Mouse (Mus musculus) lung, embryonic 14.5 days (tissue): ENCODE measurements at regions not wholly inside any gene's neighbourhood (a gene's known extent, or its start where the extent isn't known, plus 50 kb on each side); places are given as distances from the start of the nearest gene placed in this dataset.

Experiments
- ATAC-seq: fragments of 200-750 bp; cut with Nextera tagmentation; 2 replicates; pipeline ENCODE4 v1.8.0; 2017; ENCODE audit warnings: mild to moderate bottlenecking, moderate TSS enrichment, moderate library complexity; ENCODE audit not compliant: insufficient read depth
- DNase-seq: peaks from one replicate; pipeline ENCODE4 v3.0.0-alpha.2; 2015
- H3K27ac ChIP-seq: fragments of 300-500 bp; sonication (generic); 2 replicates; pipeline ENCODE4 v1.5.1; 2014; ENCODE audit warnings: low read depth, mild to moderate bottlenecking, moderate library complexity
- H3K27me3 ChIP-seq: fragments of 300-500 bp; sonication (generic); 2 replicates; pipeline ENCODE4 v1.6.1; 2014; ENCODE audit warnings: low read length, control low read depth; ENCODE audit not compliant: insufficient read depth
- H3K36me3 ChIP-seq: fragments of 300-500 bp; sonication (generic); 2 replicates; pipeline ENCODE4 v1.6.1; 2014; ENCODE audit warnings: control low read depth; ENCODE audit not compliant: insufficient read depth
- H3K4me1 ChIP-seq: fragments of 300-500 bp; sonication (generic); 2 replicates; pipeline ENCODE4 v1.6.1; 2014; ENCODE audit warnings: antibody characterized with exemption, control low read depth; ENCODE audit not compliant: insufficient read depth
- H3K4me2 ChIP-seq: fragments of 300-500 bp; sonication (generic); 2 replicates; pipeline ENCODE4 v1.6.1; 2014; ENCODE audit warnings: mild to moderate bottlenecking
- H3K4me3 ChIP-seq: fragments of 300-500 bp; sonication (generic); 2 replicates; pipeline ENCODE4 v1.5.1; 2014; ENCODE audit warnings: low read depth, low read length
- H3K9ac ChIP-seq: fragments of 300-500 bp; sonication (generic); 2 replicates; pipeline ENCODE4 v1.6.1; 2014
- H3K9me3 ChIP-seq: fragments of 300-500 bp; sonication (generic); 2 replicates; pipeline ENCODE4 v1.6.1; 2016; ENCODE audit warnings: low read depth, low read length, control low read depth
- CTCF ChIP-seq: IDR thresholded peaks from 2 replicates; pipeline ENCODE4 v1.5.1; 2016; ENCODE audit warnings: antibody characterized with exemption, low read depth
- WGBS: fragments of 180-500 bp; shearing (Covaris S2); extraction: QIAGEN DNeasy Blood & Tissue Kit; methylation state at CpG from one replicate; pipeline ENCODE4 v1.1.7; 2014; 5-methylcytosine and 5-hydroxymethylcytosine counted together

DNA sequence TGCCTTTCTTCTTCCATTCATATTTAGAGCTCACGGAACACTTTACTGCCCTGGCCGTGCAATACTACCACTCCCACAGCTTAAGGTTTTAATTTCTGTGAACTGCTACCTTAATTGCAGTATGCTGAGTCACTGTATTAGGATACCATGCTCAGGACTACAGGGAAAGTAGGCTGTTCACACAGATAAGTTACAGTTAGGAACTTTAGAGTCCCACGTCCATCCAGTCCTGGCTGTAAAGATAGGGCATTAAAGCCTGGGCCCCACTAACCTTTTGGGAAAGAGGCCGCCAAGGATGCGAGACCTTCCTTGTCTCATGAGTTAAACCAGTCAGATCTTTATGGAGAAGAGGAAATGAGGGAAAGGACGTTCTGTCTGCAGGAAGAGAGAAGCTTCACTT is 574.6 kb downstream of the Stpg2 start:
- H3K9ac ChIP-seq = no peak overlapping the region
- no peak overlapping the region for H3K27ac ChIP-seq
- ATAC-seq (no peak), DNase-seq (no peak)
- no peak overlapping the region for H3K4me3 ChIP-seq
- no peaks in the 10 kb centered on the region for H3K4me1 ChIP-seq
- TF ChIP-seq CTCF = no peak
- no peaks in the 10 kb centered on the region for H3K27me3 ChIP-seq
- no peaks in the 10 kb centered on the region for H3K36me3 ChIP-seq
- H3K4me2 ChIP-seq = no peak overlapping the region
- H3K9me3 ChIP-seq = no peaks in the 10 kb centered on the region
- 64% methylated on average over 6 of the region's 6 CpGs for WGBS

DNA sequence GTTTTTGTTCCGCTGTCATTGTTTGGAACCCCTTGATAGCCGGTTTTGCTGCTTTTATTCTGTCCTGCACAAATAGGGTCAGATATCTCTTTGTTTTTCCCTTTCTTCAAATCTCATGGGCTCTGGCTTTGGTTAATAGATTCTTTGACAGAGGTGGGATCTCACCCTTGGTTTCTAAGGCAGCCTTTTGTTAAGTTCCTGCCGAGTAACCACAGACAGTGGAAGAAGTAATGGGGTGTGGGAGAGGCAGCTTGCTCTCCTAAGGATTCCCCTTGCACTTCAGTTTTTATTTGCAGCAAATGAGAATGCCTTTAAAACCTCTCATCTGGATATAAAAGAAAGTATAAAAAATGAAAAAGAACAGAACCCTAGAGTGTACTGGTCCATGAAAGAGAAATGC is 577.9 kb downstream of the Stpg2 start:
- Histone ChIP-seq H3K4me3 (no peak overlapping the region), H3K36me3 (no peaks in the 10 kb centered on the region), H3K9me3 (no peaks in the 10 kb centered on the region), H3K4me1 (no peaks in the 10 kb centered on the region), H3K9ac (no peak overlapping the region), H3K4me2 (no peak overlapping the region), H3K27ac (no peak overlapping the region), H3K27me3 (no peaks in the 10 kb centered on the region)
- DNase-seq (no peak), ATAC-seq (no peak)
- WGBS = 69% methylated on average over 3 of the region's 3 CpGs
- TF ChIP-seq CTCF = no peak

DNA sequence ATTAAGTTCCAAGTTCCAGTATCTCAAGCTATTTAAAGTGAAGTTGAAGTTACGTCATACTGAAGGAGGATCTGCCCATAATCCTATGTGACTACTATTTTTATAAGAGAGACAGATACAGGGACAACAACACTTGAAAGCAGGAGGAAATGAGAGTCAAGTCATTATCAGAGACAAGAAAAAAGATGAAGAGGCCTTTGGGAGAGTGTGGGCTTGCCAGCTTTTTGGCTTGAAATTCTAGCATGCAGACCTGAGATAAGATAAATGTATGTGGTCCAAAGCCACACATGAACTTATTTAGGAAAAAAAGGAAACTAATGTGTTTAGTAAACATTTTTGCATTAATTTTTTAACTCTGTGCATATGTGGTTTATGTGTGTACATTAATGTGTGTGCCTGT is 581.0 kb downstream of the Stpg2 start:
- WGBS = 67% methylated on average over 1 of the region's 1 CpGs
- DNase-seq = no peak
- no peak for TF ChIP-seq CTCF
- ATAC-seq = no peak
- Histone ChIP-seq H3K27ac (no peak overlapping the region), H3K9me3 (no peaks in the 10 kb centered on the region), H3K36me3 (no peaks in the 10 kb centered on the region), H3K27me3 (no peaks in the 10 kb centered on the region), H3K4me1 (no peaks in the 10 kb centered on the region), H3K4me2 (no peak overlapping the region), H3K4me3 (no peak overlapping the region), H3K9ac (no peak overlapping the region)

DNA sequence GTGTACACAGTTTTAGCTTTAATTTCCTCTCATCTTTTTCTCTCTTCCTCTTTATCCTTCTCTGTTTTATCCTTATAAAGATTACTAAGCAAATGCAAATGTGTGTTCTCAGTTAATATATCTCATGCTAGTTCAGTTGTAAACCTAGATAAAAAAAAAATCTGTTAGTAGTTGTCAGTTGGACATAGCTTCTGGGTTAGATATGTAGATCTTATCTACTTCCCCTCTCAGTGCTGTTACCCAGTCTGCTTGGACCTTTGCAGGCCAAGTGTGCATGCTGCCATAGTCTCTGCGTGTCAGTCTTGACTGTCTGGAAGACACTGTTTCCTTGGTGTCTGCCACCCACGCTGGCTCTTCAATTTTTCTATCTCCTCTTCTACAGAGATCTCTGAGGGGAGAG is 583.4 kb downstream of the Stpg2 start:
- Histone ChIP-seq H3K9ac (no peak overlapping the region), H3K9me3 (no peaks in the 10 kb centered on the region), H3K27me3 (no peaks in the 10 kb centered on the region), H3K4me3 (no peak overlapping the region), H3K4me2 (no peak overlapping the region), H3K27ac (no peak overlapping the region), H3K4me1 (no peaks in the 10 kb centered on the region), H3K36me3 (no peaks in the 10 kb centered on the region)
- no peak for ATAC-seq
- no peak for DNase-seq
- 72% methylated on average over 2 of the region's 2 CpGs for WGBS
- TF ChIP-seq CTCF = no peak

DNA sequence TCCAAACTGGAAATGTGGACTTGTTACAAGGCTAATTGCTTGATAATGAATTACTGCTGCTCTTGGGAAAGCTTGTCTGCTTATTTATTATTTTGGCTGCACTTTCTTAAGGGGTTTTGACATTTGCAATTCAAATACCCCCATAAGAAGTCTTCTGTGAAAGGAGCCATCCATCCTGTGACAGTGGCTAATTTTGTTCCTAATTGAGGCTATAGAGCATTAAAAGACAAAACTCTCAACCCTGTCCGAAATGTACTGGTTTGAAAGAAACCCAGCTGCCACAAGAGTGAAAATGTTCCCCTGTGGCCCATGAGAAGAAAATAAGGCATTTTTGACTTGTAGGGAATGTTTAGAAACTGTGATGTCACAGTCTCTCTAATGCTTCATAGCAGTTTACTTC is 591.2 kb downstream of the Stpg2 start:
- H3K9me3 ChIP-seq = no peaks in the 10 kb centered on the region
- H3K27me3 ChIP-seq = no peaks in the 10 kb centered on the region
- no peak overlapping the region for H3K9ac ChIP-seq
- H3K4me3 ChIP-seq = no peak overlapping the region
- H3K27ac ChIP-seq = no peak overlapping the region
- no peak for TF ChIP-seq CTCF
- 68% methylated on average over 1 of the region's 1 CpGs for WGBS
- H3K4me1 ChIP-seq = no peaks in the 10 kb centered on the region
- H3K4me2 ChIP-seq = no peak overlapping the region
- ATAC-seq (no peak), DNase-seq (no peak)
- no peaks in the 10 kb centered on the region for H3K36me3 ChIP-seq

DNA sequence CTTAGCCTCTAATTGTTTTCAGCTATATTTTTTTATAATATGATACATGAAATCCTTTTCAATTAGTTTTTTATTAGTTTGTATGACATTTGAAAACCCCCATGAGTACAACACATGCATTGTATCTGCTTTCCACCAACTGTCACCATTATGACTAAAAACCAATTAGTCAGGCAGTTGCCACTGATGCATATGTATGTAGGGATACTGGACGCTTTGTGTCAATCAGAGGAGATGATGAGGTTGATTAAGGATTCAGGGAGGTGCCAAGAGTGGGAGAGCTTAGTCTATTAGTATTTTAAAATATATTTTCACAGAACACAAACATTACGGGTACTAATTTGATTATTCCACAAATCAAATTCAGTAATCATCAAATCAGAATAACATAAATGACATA is 593.6 kb downstream of the Stpg2 start:
- Histone ChIP-seq H3K4me3 (no peak overlapping the region), H3K4me2 (no peak overlapping the region), H3K27ac (no peak overlapping the region), H3K9me3 (no peaks in the 10 kb centered on the region), H3K27me3 (no peaks in the 10 kb centered on the region), H3K4me1 (no peaks in the 10 kb centered on the region), H3K9ac (no peak overlapping the region), H3K36me3 (no peaks in the 10 kb centered on the region)
- no peak for TF ChIP-seq CTCF
- DNase-seq (no peak), ATAC-seq (no peak)
- 86% methylated on average over 2 of the region's 2 CpGs for WGBS

DNA sequence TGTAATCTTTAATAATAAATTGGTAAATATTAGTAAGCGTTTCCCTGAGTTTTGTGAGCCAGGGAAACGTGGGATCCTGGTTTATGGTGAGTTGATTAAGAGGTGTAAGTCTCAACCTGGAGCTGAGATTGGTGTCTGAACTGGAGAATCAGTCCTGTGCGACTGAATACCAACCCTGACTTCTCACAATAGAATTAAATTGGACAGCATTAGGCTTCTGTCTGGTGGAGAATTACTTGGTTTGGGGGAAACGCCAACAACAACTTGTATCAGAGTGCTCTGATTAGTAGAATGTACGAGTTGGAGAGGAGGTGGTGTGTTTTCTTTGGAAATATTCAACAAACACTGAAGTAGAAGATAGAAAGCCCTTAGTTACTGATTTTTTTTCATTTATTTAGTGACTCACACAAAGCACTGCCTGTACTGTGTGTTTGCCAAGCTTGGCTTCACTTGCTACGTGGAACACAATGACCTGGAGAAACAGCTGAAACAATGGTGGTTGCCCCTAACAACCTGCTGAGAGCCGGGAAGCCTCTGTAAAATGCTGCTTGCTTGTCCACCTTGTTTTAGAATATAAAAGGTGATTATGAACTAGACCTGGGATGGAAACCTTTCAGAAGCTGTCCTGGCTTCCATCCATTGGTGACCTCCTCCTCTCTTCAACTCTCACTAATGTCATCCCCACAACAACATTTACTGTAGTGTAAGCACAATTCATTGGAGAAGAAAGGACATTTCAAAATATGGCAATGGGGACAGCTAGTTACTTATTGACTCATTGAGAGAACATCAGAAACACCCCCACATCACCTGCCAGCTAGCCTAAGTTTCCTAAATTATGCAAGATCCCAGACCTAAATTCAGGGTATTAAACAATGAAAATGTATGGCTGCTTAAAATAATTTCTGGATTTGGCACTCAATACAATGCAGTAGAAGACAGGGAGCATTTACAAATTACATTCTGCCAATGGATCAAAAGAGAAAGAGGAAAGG is 597.5 kb downstream of the Stpg2 start:
- H3K9me3 ChIP-seq = no peaks in the 10 kb centered on the region
- no peaks in the 10 kb centered on the region for H3K27me3 ChIP-seq
- H3K36me3 ChIP-seq = no peaks in the 10 kb centered on the region
- H3K4me3 ChIP-seq = no peak overlapping the region
- no peak for TF ChIP-seq CTCF
- no peak overlapping the region for H3K27ac ChIP-seq
- no peak overlapping the region for H3K9ac ChIP-seq
- WGBS = 59% methylated on average over 7 of the region's 7 CpGs
- ATAC-seq (peak; percentile 56; the same call in 1 of the 2 replicates), DNase-seq (no peak)
- no peaks in the 10 kb centered on the region for H3K4me1 ChIP-seq
- H3K4me2 ChIP-seq = no peak overlapping the region
